Mouse (Mus musculus) right cerebral cortex, postnatal 25 days (tissue): ENCODE results near the gene Col26a1.
"Not testable (repeated sequence)": the region's sequence is repeated elsewhere in the genome, so short reads cannot be mapped to it uniquely, and the experiment has no call there.

Experiments
- DNase-seq: peaks from one replicate; pipeline ENCODE4 v3.0.0; 2022

Col26a1 gene

DNA sequence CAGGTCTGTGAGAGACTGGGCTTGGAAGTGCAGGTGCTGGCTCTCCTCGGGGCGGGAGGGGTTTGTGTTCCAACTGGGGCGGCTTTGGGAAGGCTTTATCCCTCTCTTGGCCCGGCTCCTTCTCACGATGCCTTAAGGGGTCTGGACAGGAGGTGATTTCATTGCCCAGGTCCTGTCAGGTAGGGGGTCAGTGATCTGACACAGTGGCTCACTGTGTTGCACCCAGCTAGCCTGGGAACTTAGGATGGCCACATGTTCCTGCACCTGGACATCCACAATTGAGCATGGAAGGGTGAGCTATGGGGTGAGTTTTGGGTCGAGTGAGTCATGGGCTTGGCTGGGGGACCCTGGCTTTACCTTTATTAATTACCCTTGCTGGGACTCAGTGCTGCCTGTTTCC lies 144.1 kb downstream of the Col26a1 start:
- no peak for DNase-seq

- not testable (repeated sequence) for DNase-seq
These were observed 156.7 kb downstream of the Col26a1 start for GRCm38 (mm10) chr5:136726271-136726670.

DNA sequence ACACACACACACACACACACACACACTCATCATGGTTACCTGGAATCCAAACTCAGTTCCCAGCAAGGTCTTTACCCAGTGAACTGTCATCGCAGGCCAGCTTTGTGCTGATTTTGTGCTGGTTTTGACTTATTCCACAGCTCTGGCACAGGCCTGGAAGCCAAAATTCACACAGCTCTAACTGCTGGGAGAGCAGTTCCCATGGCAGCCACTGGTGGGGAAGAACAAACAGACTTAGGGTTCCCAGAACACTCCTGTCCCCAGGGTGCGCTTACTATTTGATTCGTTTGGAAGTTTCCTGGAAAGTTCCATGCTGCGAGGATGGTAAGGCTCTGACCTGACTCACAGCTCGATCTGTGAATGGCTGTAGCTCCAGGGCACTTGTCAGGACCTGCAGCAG lies 161.4 kb downstream of the Col26a1 start:
- no peak for DNase-seq

- DNase-seq, result no peak
These were observed 164.4 kb downstream of the Col26a1 start for GRCm38 (mm10) chr5:136718656-136719055.

DNA sequence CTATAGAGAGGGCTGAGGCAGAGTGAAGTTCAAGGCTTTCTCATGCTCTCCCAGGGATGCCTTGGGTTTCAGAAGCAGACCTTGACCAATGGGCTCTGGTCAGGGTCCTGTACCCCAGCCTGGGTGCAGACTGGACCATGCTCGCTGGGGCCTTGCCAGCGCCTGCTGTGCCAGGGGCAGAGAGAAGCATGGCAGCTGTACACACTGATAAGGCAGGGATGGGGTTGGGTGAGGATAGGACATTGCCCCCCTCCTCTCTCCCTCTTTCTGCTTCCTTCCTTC lies 165.5 kb downstream of the Col26a1 start:
- no peak for DNase-seq

GRCm38 (mm10) chr5:136716696-136717572 lies 166.1 kb downstream of the Col26a1 start:
- DNase-seq, result no peak

DNA sequence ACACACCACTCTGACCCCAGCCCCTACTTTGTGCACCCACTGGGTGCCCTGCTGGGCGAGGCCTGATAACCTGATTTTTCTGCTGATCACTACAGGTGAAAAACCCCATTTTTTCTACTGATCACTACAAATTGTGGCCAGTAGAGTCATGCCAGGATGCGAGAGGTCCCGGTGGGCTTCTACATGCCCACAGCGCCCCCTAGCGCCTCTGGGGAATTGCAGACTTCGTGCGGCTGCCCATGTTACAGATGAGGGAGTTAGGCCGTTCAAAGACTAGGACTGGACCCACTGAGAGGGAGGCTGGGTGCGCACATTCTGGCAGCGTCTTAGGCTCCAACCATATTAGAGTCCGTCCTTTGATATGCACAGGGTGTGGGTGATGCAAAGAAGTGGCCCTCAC lies 168.1 kb downstream of the Col26a1 start:
- DNase-seq, result no peak

- no peak for DNase-seq
These were observed 168.7 kb downstream of the Col26a1 start for GRCm38 (mm10) chr5:136714232-136714875.

DNA sequence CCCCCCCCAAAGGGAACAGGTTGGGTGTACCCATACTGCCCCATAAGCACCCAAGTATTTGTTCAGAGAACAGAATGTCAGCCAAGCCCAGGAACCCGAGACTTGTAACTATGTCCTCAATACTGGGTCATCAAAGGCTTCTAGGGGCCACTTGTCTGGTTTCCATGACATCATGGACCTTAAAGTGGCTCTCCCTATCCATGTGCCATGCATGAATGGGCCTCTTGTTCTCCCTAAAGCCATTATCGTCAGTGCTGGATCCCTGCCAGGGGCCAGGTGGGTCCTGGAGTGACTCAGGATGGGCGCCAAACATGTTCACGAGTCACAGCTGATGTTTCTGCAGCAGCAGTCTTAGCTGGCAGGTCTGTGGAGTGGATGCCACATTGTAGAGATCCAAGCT lies 172.3 kb downstream of the Col26a1 start:
- DNase-seq, result no peak

DNA sequence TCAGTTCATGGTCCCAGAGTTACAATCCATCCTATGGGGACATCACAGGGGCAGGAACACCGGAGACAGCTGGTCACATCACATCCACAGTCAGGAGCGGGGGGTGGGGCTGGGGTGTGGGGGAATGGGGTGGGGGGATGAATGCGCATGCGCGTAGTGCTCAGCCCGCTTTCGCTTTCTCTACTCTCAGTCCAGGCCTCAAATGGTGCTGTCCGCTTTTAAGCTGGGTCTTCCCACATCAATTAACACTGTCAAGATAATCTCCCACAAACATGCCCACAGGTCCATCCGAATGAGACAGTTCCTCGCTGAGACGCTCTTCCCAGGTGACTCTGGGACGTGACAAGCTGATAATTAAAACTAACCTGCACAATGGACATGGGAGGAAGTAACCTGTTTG lies 174.9 kb downstream of the Col26a1 start:
- no peak for DNase-seq

GRCm38 (mm10) chr5:136706803-136707202 lies 176.2 kb downstream of the Col26a1 start:
- peak; percentile 36 for DNase-seq

- no peak for DNase-seq
These were observed 177.5 kb downstream of the Col26a1 start for GRCm38 (mm10) chr5:136705532-136705931.

DNA sequence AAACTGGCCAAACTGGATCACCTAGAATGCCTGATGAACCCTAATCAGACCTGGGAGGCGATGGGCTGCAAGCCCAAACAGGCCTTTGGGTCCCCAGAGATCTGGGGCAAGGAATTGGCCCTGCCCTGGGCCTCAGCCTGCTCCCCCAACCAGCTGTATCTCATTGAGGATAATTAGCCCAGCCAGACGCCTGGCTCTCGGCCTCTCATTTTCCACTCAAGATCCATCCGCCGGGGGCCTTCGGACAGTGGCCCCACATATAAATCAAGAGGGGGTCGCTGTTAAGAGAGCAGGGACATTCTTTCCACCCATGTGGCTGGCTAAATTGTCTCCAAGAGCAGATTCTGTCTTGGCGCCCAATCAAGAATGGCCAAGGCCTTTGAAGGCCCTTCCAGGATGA lies 178.9 kb downstream of the Col26a1 start:
- no peak for DNase-seq

GRCm38 (mm10) chr5:136703751-136704150 lies 179.3 kb downstream of the Col26a1 start:
- peak; percentile 49 for DNase-seq

GRCm38 (mm10) chr5:136702159-136702725 lies 180.8 kb downstream of the Col26a1 start:
- no peak for DNase-seq

DNA sequence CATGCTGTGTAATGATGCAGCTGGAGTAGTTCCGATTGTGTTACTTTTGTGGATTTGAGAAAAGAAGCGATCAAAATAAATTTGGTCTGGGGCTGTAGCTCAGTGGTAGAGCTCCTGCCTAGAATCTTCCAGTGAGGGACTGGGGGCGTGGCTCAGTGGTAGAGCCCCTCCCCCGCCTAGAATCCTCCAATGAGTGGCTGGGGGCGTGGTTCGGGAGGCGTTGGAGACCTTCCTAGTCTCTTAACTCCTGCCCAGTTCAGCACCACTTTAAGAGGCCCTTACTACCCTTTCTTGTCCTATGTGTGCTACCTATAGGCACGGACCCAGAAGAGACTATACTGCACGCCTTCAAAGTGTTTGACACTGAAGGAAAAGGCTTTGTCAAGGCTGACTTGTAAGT lies 185.4 kb downstream of the Col26a1 start:
- no peak for DNase-seq

DNA sequence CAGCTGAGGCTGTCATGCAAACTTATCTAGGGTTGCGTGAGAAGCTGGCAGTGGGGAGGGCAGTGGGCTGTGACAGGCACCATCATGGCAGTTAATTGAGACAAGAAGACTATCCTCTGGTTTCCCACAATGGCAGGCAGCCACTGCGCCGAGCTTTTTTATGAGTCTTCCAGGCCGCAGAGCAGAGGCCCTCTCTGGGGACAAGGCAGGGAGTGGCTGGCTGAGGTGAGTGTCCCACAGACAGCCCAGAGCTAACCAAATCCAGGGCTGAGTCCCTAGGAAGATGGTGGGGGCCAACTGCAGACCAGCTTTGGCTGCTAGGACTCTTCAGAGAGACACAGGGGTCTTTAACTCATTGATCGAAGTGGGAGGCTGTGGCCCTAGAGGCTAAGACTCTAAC lies 186.5 kb downstream of the Col26a1 start:
- DNase-seq, result no peak

- DNase-seq, result no peak
These were observed 188.0 kb downstream of the Col26a1 start for GRCm38 (mm10) chr5:136694976-136695375.

GRCm38 (mm10) chr5:136693418-136693817 lies 189.6 kb downstream of the Col26a1 start:
- no peak for DNase-seq

DNA sequence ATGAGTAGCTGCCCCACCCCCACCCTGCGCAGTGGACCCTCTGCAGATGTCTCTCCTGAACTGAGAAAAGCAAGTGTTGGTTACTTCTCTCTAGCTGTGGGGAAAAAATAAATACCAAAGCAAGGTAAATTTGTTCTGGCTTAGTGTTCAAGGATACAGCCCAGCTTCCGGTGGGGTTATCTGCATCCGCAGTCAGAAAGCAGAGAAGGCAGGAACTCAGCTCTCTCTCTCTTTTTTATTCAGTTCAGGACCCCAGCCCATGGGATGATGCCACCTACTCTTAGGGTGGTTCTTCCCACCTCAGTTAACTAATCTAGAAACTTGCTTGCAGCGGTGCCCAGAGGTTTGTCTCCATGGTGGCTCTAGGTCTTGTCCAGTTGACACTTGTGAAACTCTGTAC lies 190.2 kb downstream of the Col26a1 start, which contains the start of gene Myl10:
Myl10 (plus strand) TSS at position 363 of the 400 bp plus-strand sequence.
- DNase-seq, result no peak
